Comparison of ENCODE assay signal across 17 mouse cellular contexts in genomic region chr3:131637008-131637407, GRCm38 (mm10).
DNase-seq lines count a peak whose midpoint lies in the region; ATAC-seq and TF ChIP-seq lines count a peak whose summit lies in the region.
"Had no signal": no experiment of that assay in that cellular context is flagged by ENCODE, and none has a peak within 500 bp of the region (broad histone marks: within the 10 kb centered on the region; RNA-seq: fewer than 3 reads in every experiment).

No protein-coding gene starts in this region.

- TF ChIP-seq CTCF in thymus, adult 2 months (IDR thresholded peaks at IDR 0.05; ENCODE audit: borderline replicate concordance, control insufficient read depth, extremely low read depth, insufficient read depth, low read length, poor library complexity), result no peak

- peaks cover 14% of the 10 kb centered on the region for H3K4me1 ChIP-seq in heart, embryonic 10.5 days
- peaks cover 12% of the 10 kb centered on the region for H3K4me1 ChIP-seq in midbrain, embryonic 11.5 days (ENCODE audit: control insufficient read depth, insufficient read depth, low read length)
- peaks cover 8% of the 10 kb centered on the region for H3K4me1 ChIP-seq in midbrain, embryonic 15.5 days
- H3K4me1 ChIP-seq in limb, embryonic 12.5 days (replicated peaks), result peaks cover 27% of the 10 kb centered on the region
- 0 out of 2 replicates have a peak, but pooled peaks cover 6% of the 10 kb centered on the region for H3K4me1 ChIP-seq in neural tube, embryonic 14.5 days (ENCODE audit: control insufficient read depth, insufficient read depth, low read length)
- H3K4me1 ChIP-seq in thymus, adult 2 months (replicated peaks; ENCODE audit: control insufficient read depth, insufficient read depth, low read length), result no peaks in the 10 kb centered on the region; the same call in 1 of the 2 replicates

- ATAC-seq in midbrain, embryonic 11.5 days (ENCODE audit: low FRiP score), result peak; percentile 22; the same call in 1 of the 2 replicates
- no peak for ATAC-seq in midbrain, embryonic 15.5 days (replicated peaks)
- ATAC-seq in limb, embryonic 12.5 days (ENCODE audit: insufficient number of reproducible peaks, insufficient read depth, low FRiP score, low TSS enrichment, low read depth), result no peak
- peak; percentile 31; the same call in 1 of the 2 replicates for ATAC-seq in neural tube, embryonic 14.5 days (ENCODE audit: low read depth)
- ATAC-seq: CD4-positive, CD25-positive, alpha-beta regulatory T cell, adult 4 months had no signal

- no peak overlapping the region for H3K4me3 ChIP-seq in heart, embryonic 10.5 days
- H3K4me3 ChIP-seq in midbrain, embryonic 11.5 days (ENCODE audit: low read depth, low read length), result no peak overlapping the region
- no peak overlapping the region for H3K4me3 ChIP-seq in midbrain, embryonic 15.5 days
- H3K4me3 ChIP-seq in limb, embryonic 12.5 days (replicated peaks), result no peak overlapping the region
- no peak overlapping the region for H3K4me3 ChIP-seq in neural tube, embryonic 14.5 days (ENCODE audit: low read depth, low read length)
- no peak overlapping the region for H3K4me3 ChIP-seq in thymus, adult 2 months (ENCODE audit: control insufficient read depth, insufficient read depth, low read length)

- H3K4me2 ChIP-seq in midbrain, embryonic 11.5 days, result no peak overlapping the region
- no peak overlapping the region for H3K4me2 ChIP-seq in midbrain, embryonic 15.5 days
- no peak overlapping the region for H3K4me2 ChIP-seq in limb, embryonic 12.5 days
- no peak overlapping the region for H3K4me2 ChIP-seq in neural tube, embryonic 14.5 days (ENCODE audit: low read depth, low read length)

- H3K27me3 ChIP-seq in heart, embryonic 10.5 days (ENCODE audit: insufficient read depth, poor library complexity, severe bottlenecking), result no peaks in the 10 kb centered on the region
- no peaks in the 10 kb centered on the region for H3K27me3 ChIP-seq in midbrain, embryonic 11.5 days (ENCODE audit: control insufficient read depth, insufficient read depth, low read length)
- no peaks in the 10 kb centered on the region for H3K27me3 ChIP-seq in midbrain, embryonic 15.5 days (replicated peaks)
- H3K27me3 ChIP-seq in limb, embryonic 12.5 days, result no peaks in the 10 kb centered on the region
- no peaks in the 10 kb centered on the region for H3K27me3 ChIP-seq in neural tube, embryonic 14.5 days (ENCODE audit: control insufficient read depth, insufficient read depth, low read length)
- no peaks in the 10 kb centered on the region for H3K27me3 ChIP-seq in thymus, adult 2 months (ENCODE audit: control insufficient read depth, insufficient read depth, low read length)

- TF ChIP-seq POLR2A in thymus, adult 2 months (IDR thresholded peaks at IDR 0.05; ENCODE audit: control insufficient read depth, extremely low read depth, insufficient read depth, low read length, poor library complexity), result no peak

- 93% methylated on average over 3 of the region's 3 CpGs for WGBS in heart, embryonic 10.5 days
- WGBS in midbrain, embryonic 11.5 days, result 91% methylated on average over 3 of the region's 3 CpGs
- 94% methylated on average over 3 of the region's 3 CpGs for WGBS in midbrain, embryonic 15.5 days
- WGBS in limb, embryonic 12.5 days, result 84% methylated on average over 3 of the region's 3 CpGs
- 78% methylated on average over 3 of the region's 3 CpGs for WGBS in neural tube, embryonic 14.5 days
- WGBS in thymus, adult 2 months, result 82% methylated on average over 3 of the region's 3 CpGs

- H3K27ac ChIP-seq in heart, embryonic 10.5 days, result peak overlapping the region; percentile 16; the same call in 1 of the 2 replicates
- H3K27ac ChIP-seq in midbrain, embryonic 11.5 days (ENCODE audit: low read depth, low read length), result no peak overlapping the region
- no peak overlapping the region for H3K27ac ChIP-seq in midbrain, embryonic 15.5 days
- 0 out of 2 replicates have a peak overlapping the region, but pooled peaks have one; percentile 23 for H3K27ac ChIP-seq in limb, embryonic 12.5 days
- H3K27ac ChIP-seq in neural tube, embryonic 14.5 days (ENCODE audit: low read depth, low read length), result no peak overlapping the region
- no peak overlapping the region for H3K27ac ChIP-seq in thymus, adult 2 months (ENCODE audit: control insufficient read depth, insufficient read depth, low read length)
- H3K27ac ChIP-seq: stomach, postnatal 0 days had no signal

- DNase-seq in heart, embryonic 10.5 days (ENCODE audit: low spot score), result no peak
- no peak for DNase-seq in heart, adult 9 months (ENCODE audit: low spot score in 2 of 2)
- DNase-seq in midbrain, embryonic 11.5 days (ENCODE audit: low spot score, missing footprints), result peak; percentile 83
- no peak for DNase-seq in thymus, adult 2 months
- DNase-seq: cerebellum, adult 9-11 months; gastrocnemius, postnatal 10 days; kidney, adult 2 months; liver; lung, adult 18-20 months; right cerebral cortex, postnatal 25 days; thymus, postnatal 14 days had no signal

- no peaks in the 10 kb centered on the region for H3K9me3 ChIP-seq in heart, embryonic 10.5 days
- no peaks in the 10 kb centered on the region for H3K9me3 ChIP-seq in midbrain, embryonic 11.5 days (ENCODE audit: control insufficient read depth, low read length)
- H3K9me3 ChIP-seq in midbrain, embryonic 15.5 days, result no peaks in the 10 kb centered on the region
- no peaks in the 10 kb centered on the region for H3K9me3 ChIP-seq in limb, embryonic 12.5 days
- no peaks in the 10 kb centered on the region for H3K9me3 ChIP-seq in neural tube, embryonic 14.5 days (ENCODE audit: control insufficient read depth, low read length)
- H3K9me3 ChIP-seq: G1E had no signal

- H3K9ac ChIP-seq in midbrain, embryonic 11.5 days (ENCODE audit: low read length), result no peak overlapping the region
- H3K9ac ChIP-seq in midbrain, embryonic 15.5 days, result no peak overlapping the region
- no peak overlapping the region for H3K9ac ChIP-seq in limb, embryonic 12.5 days (replicated peaks)
- no peak overlapping the region for H3K9ac ChIP-seq in neural tube, embryonic 14.5 days (replicated peaks; ENCODE audit: low read depth, low read length)

- peaks cover 2% of the 10 kb centered on the region; the same call in 1 of the 2 replicates for H3K36me3 ChIP-seq in heart, embryonic 10.5 days
- no peaks in the 10 kb centered on the region; the same call in 1 of the 2 replicates for H3K36me3 ChIP-seq in midbrain, embryonic 11.5 days (ENCODE audit: control insufficient read depth, insufficient read depth, low read length)
- no peaks in the 10 kb centered on the region for H3K36me3 ChIP-seq in midbrain, embryonic 15.5 days (replicated peaks)
- peaks cover 53% of the 10 kb centered on the region for H3K36me3 ChIP-seq in limb, embryonic 12.5 days
- H3K36me3 ChIP-seq in neural tube, embryonic 14.5 days (ENCODE audit: control insufficient read depth, insufficient read depth, low read length), result no peaks in the 10 kb centered on the region
- H3K36me3 ChIP-seq in thymus, adult 2 months (ENCODE audit: control insufficient read depth, insufficient read depth, low read length), result no peaks in the 10 kb centered on the region

Comparison
In these comparisons a context has a peak if more than half of its experiments do, and no peak if none do; other contexts are left out.
1. ATAC-seq: peak in midbrain, embryonic 11.5 days (single experiment) and neural tube, embryonic 14.5 days (single experiment); none in midbrain, embryonic 15.5 days (single experiment) and limb, embryonic 12.5 days (single experiment).
2. H3K27ac ChIP-seq: peak in heart, embryonic 10.5 days (single experiment) and limb, embryonic 12.5 days (single experiment); none in midbrain, embryonic 11.5 days (single experiment), midbrain, embryonic 15.5 days (single experiment), neural tube, embryonic 14.5 days (single experiment) and thymus, adult 2 months (single experiment).